Mouse (Mus musculus) myocyte (in vitro differentiated cells): ENCODE measurements at regions not wholly inside any gene's neighbourhood (a gene's known extent, or its start where the extent isn't known, plus 50 kb on each side); places are given as distances from the start of the nearest gene placed in this dataset.

Experiments
- MAX ChIP-seq: IDR thresholded peaks from one replicate; pipeline ENCODE4 v1.6.1; 2011; ENCODE audit warnings: low read depth, mild to moderate bottlenecking, control low read depth
- MYOG ChIP-seq, 3 experiments: IDR thresholded peaks; one replicate each; pipeline ENCODE4 v1.6.1; 2011; ENCODE audit warnings: control low read depth in 2 of 3, low read depth in 2 of 3, mild to moderate bottlenecking in 2 of 3; ENCODE audit not compliant: insufficient read length in 2 of 3, control insufficient read depth in 1 of 3, insufficient read depth in 1 of 3
- POLR2A ChIP-seq: IDR thresholded peaks from one replicate; pipeline ENCODE4 v1.6.1; 2011; ENCODE audit warnings: low read depth, mild to moderate bottlenecking, control low read depth, moderate library complexity; ENCODE audit not compliant: insufficient read length
- POLR2AphosphoS2 ChIP-seq: IDR thresholded peaks from one replicate; pipeline ENCODE4 v1.6.1; 2011; ENCODE audit warnings: low read depth, control low read depth; ENCODE audit not compliant: insufficient read length
- SRF ChIP-seq: IDR thresholded peaks from one replicate; pipeline ENCODE4 v1.6.1; 2011; ENCODE audit warnings: low read depth; ENCODE audit not compliant: control insufficient read depth, insufficient read length
- USF1 ChIP-seq: IDR thresholded peaks from one replicate; pipeline ENCODE4 v1.6.1; 2011; ENCODE audit warnings: low read depth, mild to moderate bottlenecking, control low read depth, moderate library complexity

GRCm38 (mm10) chr16:95640670-95641069, 54.3 kb upstream of the Erg start:
- TF ChIP-seq MYOG (IDR thresholded peaks at IDR 0.05; ENCODE audit: control insufficient read depth in 1 of 3, insufficient read depth in 1 of 3, insufficient read length in 2 of 3, low read depth in 2 of 3) (no peak), POLR2A (no peak), MAX (no peak), USF1 (no peak), SRF (no peak), POLR2AphosphoS2 (no peak)
